Comparison of ENCODE assay signal across 8 mouse cellular contexts in genomic region chr10:75105099-75105461, GRCm38 (mm10). TPM values are rescaled to one million over a fixed set of nuclear protein-coding genes. Genes with fewer than 3 reads are reported as not detected.
DNase-seq lines count a peak whose midpoint lies in the region; ATAC-seq and TF ChIP-seq lines count a peak whose summit lies in the region.

No protein-coding gene starts in this region.

- no peak for TF ChIP-seq EP300 in stomach, postnatal 0 days (optimal IDR thresholded peaks at IDR 0.05)

- H3K4me2 ChIP-seq in stomach, postnatal 0 days (replicated peaks; ENCODE audit: low read depth) = no peak overlapping the region
- no peak overlapping the region for H3K4me2 ChIP-seq in midbrain, embryonic 13.5 days (replicated peaks)
- no peak overlapping the region for H3K4me2 ChIP-seq in forebrain, embryonic 15.5 days (replicated peaks)

- no peak overlapping the region for H3K9ac ChIP-seq in stomach, postnatal 0 days (ENCODE audit: low read length)
- H3K9ac ChIP-seq in midbrain, embryonic 13.5 days (replicated peaks) = no peak overlapping the region
- H3K9ac ChIP-seq in forebrain, embryonic 15.5 days (replicated peaks) = no peak overlapping the region

- no peaks in the 10 kb centered on the region for H3K9me3 ChIP-seq in stomach, postnatal 0 days (ENCODE audit: control insufficient read depth, low read length)
- H3K9me3 ChIP-seq in midbrain, embryonic 13.5 days = no peaks in the 10 kb centered on the region
- no peaks in the 10 kb centered on the region for H3K9me3 ChIP-seq in forebrain, embryonic 15.5 days

- intact Hi-C loops in left cerebral cortex, adult 2 months (cut with DNase I) = no loop called here

- H3K4me3 ChIP-seq in left cerebral cortex, adult 2 months = no peak overlapping the region
- H3K4me3 ChIP-seq in stomach, postnatal 0 days (ENCODE audit: low read depth, low read length) = no peak overlapping the region
- no peak overlapping the region for H3K4me3 ChIP-seq in midbrain, embryonic 13.5 days (replicated peaks)
- H3K4me3 ChIP-seq in forebrain, embryonic 15.5 days = no peak overlapping the region

- 0 out of 2 replicates have a peak overlapping the region, but pooled peaks have one; percentile 32 for H3K27ac ChIP-seq in left cerebral cortex, adult 2 months
- H3K27ac ChIP-seq in stomach, postnatal 0 days (replicated peaks) = no peak overlapping the region; the same call in 1 of the 2 replicates
- no peak overlapping the region for H3K27ac ChIP-seq in midbrain, embryonic 13.5 days
- H3K27ac ChIP-seq in forebrain, embryonic 15.5 days (replicated peaks) = no peak overlapping the region

- TF ChIP-seq CTCF in left cerebral cortex, adult 2 months (IDR thresholded peaks at IDR 0.05) = no peak
- TF ChIP-seq CTCF in stomach, postnatal 0 days (IDR thresholded peaks at IDR 0.05; ENCODE audit: low read depth) = no peak

- H3K4me1 ChIP-seq in stomach, postnatal 0 days (replicated peaks; ENCODE audit: control insufficient read depth, insufficient read depth) = peaks cover 7% of the 10 kb centered on the region; the same call in 1 of the 2 replicates
- peaks cover 54% of the 10 kb centered on the region for H3K4me1 ChIP-seq in midbrain, embryonic 13.5 days (replicated peaks)
- peaks cover 46% of the 10 kb centered on the region for H3K4me1 ChIP-seq in forebrain, embryonic 15.5 days

- H3K36me3 ChIP-seq in stomach, postnatal 0 days (ENCODE audit: control insufficient read depth, insufficient read depth, low read length) = no peaks in the 10 kb centered on the region
- no peaks in the 10 kb centered on the region for H3K36me3 ChIP-seq in midbrain, embryonic 13.5 days
- H3K36me3 ChIP-seq in forebrain, embryonic 15.5 days = no peaks in the 10 kb centered on the region

- H3K27me3 ChIP-seq in stomach, postnatal 0 days (ENCODE audit: control insufficient read depth, insufficient read depth, low read length) = no peaks in the 10 kb centered on the region
- no peaks in the 10 kb centered on the region for H3K27me3 ChIP-seq in midbrain, embryonic 13.5 days
- no peaks in the 10 kb centered on the region for H3K27me3 ChIP-seq in forebrain, embryonic 15.5 days

- 55% methylated on average over 4 of the region's 4 CpGs for WGBS in stomach, postnatal 0 days
- WGBS in midbrain, embryonic 13.5 days = 81% methylated on average over 4 of the region's 4 CpGs
- 66% methylated on average over 4 of the region's 4 CpGs for WGBS in forebrain, embryonic 15.5 days

- ATAC-seq in stomach, postnatal 0 days (ENCODE audit: low FRiP score, low TSS enrichment) = peak; percentile 70
- no peak; the same call in 1 of the 2 replicates for ATAC-seq in midbrain, embryonic 13.5 days
- ATAC-seq in forebrain, embryonic 15.5 days (replicated peaks) = no peak

- DNase-seq in left cerebral cortex, adult 2 months (ENCODE audit: extremely low spot score in 1 of 2, low spot score in 2 of 2) = no peak
- no peak for DNase-seq in left cerebral cortex, adult 8-10 months (ENCODE audit: low spot score in 2 of 2)
- peak; percentile 74 for DNase-seq in R1 (ENCODE audit: low read depth, low spot score)
- DNase-seq in induced T-regulatory cell, adult 2 months (ENCODE audit: low read depth) = peak; percentile 86
- DNase-seq in stomach, postnatal 0 days (ENCODE audit: low spot score) = peak; percentile 50
- DNase-seq in right cerebral cortex, postnatal 4 days = no peak

RNA-seq across cellular contexts. Expression of gene Bcr, which starts 44.7 kb away (rescaled TPM):
- total RNA-seq in left cerebral cortex, adult 2 months (2021) = 100 to 1,000 TPM in 1 of 2 experiments, 10 to 100 TPM in 1; 99.6 to 113 TPM
- 100 to 1,000 TPM; 114 to 143 (median 128) TPM for total RNA-seq in left cerebral cortex, adult 8-10 months (2022)
- 4.5 and 4.7 TPM in 2 replicates for polyA plus RNA-seq in stomach, postnatal 0 days (2015; fragmentation: Nextera tagmentation; extraction: Ambion mirVana)
- polyA plus RNA-seq in midbrain, embryonic 13.5 days (2015; fragmentation: Nextera tagmentation; extraction: Ambion mirVana) = 15.2 and 17.3 TPM in 2 replicates
- 15.7 and 16.3 TPM in 2 replicates for polyA plus RNA-seq in forebrain, embryonic 15.5 days (2015; fragmentation: Nextera tagmentation; extraction: Ambion mirVana)

Comparison
In these comparisons a context has a peak if more than half of its experiments do, and no peak if none do; other contexts are left out.
1. DNase-seq: peak in R1 (single experiment), induced T-regulatory cell, adult 2 months (single experiment) and stomach, postnatal 0 days (single experiment); none in left cerebral cortex, adult 2 months (0 of 2), left cerebral cortex, adult 8-10 months (0 of 2) and right cerebral cortex, postnatal 4 days (single experiment).